Mouse (Mus musculus) cortical plate, adult 2 months (tissue): Measurements from ENCODE around the gene Magi3. TPM values are rescaled to one million over a fixed set of nuclear protein-coding genes. Genes with fewer than 3 reads are reported as not detected.
A peak's percentile ranks its signal among the peaks of the same experiment; 100 is the strongest.

ENCODE experiments used
- H3K27ac ChIP-seq: fragments of 200-500 bp; 2 replicates; pipeline ENCODE4 v1.5.1; 2012; ENCODE audit warnings: low read length, control low read depth, inconsistent platforms; ENCODE audit not compliant: insufficient read depth
- H3K4me1 ChIP-seq: fragments of 200-500 bp; 2 replicates; pipeline ENCODE4 v1.6.1; 2011; ENCODE audit warnings: low read length; ENCODE audit not compliant: control insufficient read depth, insufficient read depth
- H3K4me3 ChIP-seq: fragments of 200-500 bp; 2 replicates; pipeline ENCODE4 v1.5.1; 2011; ENCODE audit warnings: mild to moderate bottlenecking, low read length, control low read depth; ENCODE audit not compliant: insufficient read depth
- CTCF ChIP-seq: fragments of 200-500 bp; IDR thresholded peaks from 2 replicates; pipeline ENCODE4 v1.5.1; 2011; ENCODE audit warnings: mild to moderate bottlenecking, control low read depth, low read length; ENCODE audit not compliant: insufficient read depth; ENCODE audit errors: extremely low read depth
- POLR2A ChIP-seq: fragments of 200-500 bp; IDR thresholded peaks from 2 replicates; pipeline ENCODE4 v1.6.1; 2011; ENCODE audit warnings: mild to moderate bottlenecking, low read length, control low read depth; ENCODE audit not compliant: insufficient read depth; ENCODE audit errors: extremely low read depth
- polyA plus RNA-seq: library from polyadenylated mRNA; depleted of rRNA; stranded (reverse); fragments of >200 nt; gene quantifications from 2 replicates; pipeline ENCODE4 v1.2.3, GENCODE M21; 2012

The Magi3 gene
- polyA plus RNA-seq, 1 experiment: 21.2 TPM

GRCm38 (mm10) chr3:103971157-103971556 is 249.0 kb downstream of the Magi3 start:
- TF ChIP-seq CTCF: no peak
- no peak for TF ChIP-seq POLR2A
- no peak overlapping the region for H3K4me3 ChIP-seq
- H3K27ac ChIP-seq: no peak overlapping the region
- H3K4me1 ChIP-seq: peaks cover 4% of the 10 kb centered on the region; the same call in 1 of the 2 replicates

- Histone ChIP-seq H3K27ac (peak overlapping the region; percentile 48), H3K4me1 (peaks cover 4% of the 10 kb centered on the region; the same call in 1 of the 2 replicates), H3K4me3 (peak overlapping the region; percentile 62)
- TF ChIP-seq POLR2A (no peak), CTCF (no peak)
Observed at GRCm38 (mm10) chr3:103968701-103969100, 251.5 kb downstream of the Magi3 start.

GRCm38 (mm10) chr3:103967861-103968691 is 252.1 kb downstream of the Magi3 start, which contains the start of gene Phtf1:
Gene Phtf1 (plus strand): TSS chr3:103968110.
- TF ChIP-seq POLR2A (peak; percentile 69), CTCF (no peak)
- H3K4me3 ChIP-seq: peak within 1 kb of the TSS; percentile 62
- H3K4me1 ChIP-seq: peaks cover 4% of the 10 kb centered on the region; the same call in 1 of the 2 replicates

GRCm38 (mm10) chr3:103967231-103967630 is 252.9 kb downstream of the Magi3 start:
- TF ChIP-seq POLR2A (no peak), CTCF (no peak)

More at GRCm38 (mm10) chr3:103967861-103968691, 252.1 kb downstream of the Magi3 start, which contains the start of gene Phtf1:
- peak within 1 kb of the TSS; percentile 48 for H3K27ac ChIP-seq

More at GRCm38 (mm10) chr3:103967231-103967630, 252.9 kb downstream of the Magi3 start:
- Histone ChIP-seq H3K4me1 (peaks cover 5% of the 10 kb centered on the region; the same call in 1 of the 2 replicates), H3K4me3 (peak overlapping the region; percentile 62; the same call in 1 of the 2 replicates), H3K27ac (no peak overlapping the region)
